Mouse (Mus musculus) small intestine, adult 2 months (tissue): ENCODE measurements around the gene Csnk1g2.

Experiments used
- CTCF ChIP-seq: fragments of 200-500 bp; IDR thresholded peaks from 2 replicates; pipeline ENCODE4 v1.5.1; 2012; ENCODE audit warnings: low read depth, mild to moderate bottlenecking, control low read depth, inconsistent platforms, low read length, moderate library complexity, mixed read lengths; ENCODE audit not compliant: insufficient replicate concordance, insufficient read length; ENCODE audit errors: extremely low read depth
- POLR2A ChIP-seq: fragments of 200-500 bp; IDR thresholded peaks from 2 replicates; pipeline ENCODE4 v1.6.1; 2012; ENCODE audit warnings: low read depth, mild to moderate bottlenecking, control low read depth, inconsistent platforms, low read length, moderate library complexity

DNA sequence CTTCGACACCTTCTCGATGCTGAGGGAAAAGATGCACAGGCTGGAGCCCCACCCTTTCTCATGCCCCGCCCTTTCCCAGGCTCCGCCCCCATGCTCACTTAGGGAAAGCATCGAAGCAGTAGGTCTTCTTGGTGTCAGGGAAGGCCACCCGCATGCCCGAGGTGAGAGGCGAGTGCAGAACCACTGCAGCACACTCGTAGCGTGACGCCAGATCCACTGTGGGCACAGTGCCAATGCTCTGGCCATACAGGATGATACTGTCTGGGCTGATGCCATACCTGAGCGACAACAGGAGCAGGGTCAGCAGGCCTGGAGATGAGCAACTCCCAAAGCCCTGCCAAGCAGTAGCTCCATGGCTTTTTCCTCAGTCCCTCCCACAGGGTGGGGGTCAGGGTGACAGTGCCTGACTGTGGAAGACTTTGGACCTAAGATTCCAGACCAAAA is 38.6 kb upstream of the Csnk1g2 start:
- no peak for TF ChIP-seq CTCF
- no peak for TF ChIP-seq POLR2A
